Mouse (Mus musculus): ENCODE data around the gene Aasdh. TPM values are rescaled to one million over a fixed set of nuclear protein-coding genes. Genes with fewer than 3 reads are reported as not detected.

Gene Aasdh
- total and polyA plus RNA-seq, 3 experiments = 20.7 to 26.5 TPM; not detected in 1

GRCm38 (mm10) chr5:76832529-76833210 lies 72.6 kb downstream of the Aasdh start:
- Histone ChIP-seq H3K9ac (ENCODE audit: control insufficient read depth, low read depth, low read length, poor library complexity, severe bottlenecking) (no peak overlapping the region), H3K27me3 (ENCODE audit: control insufficient read depth in 1 of 2, insufficient read depth in 2 of 2, low read length in 2 of 2) (no peaks in the 10 kb centered on the region), H3K27ac (ENCODE audit: control insufficient read depth, low read depth, low read length) (no peak overlapping the region), H3K4me1 (ENCODE audit: control insufficient read depth in 1 of 2, insufficient read depth in 2 of 2, low read length in 2 of 2) (0 out of 4 replicates have a peak, but pooled peaks cover 0 to 4% of the 10 kb centered on the region in 2 experiments), H3K9me3 (replicated peaks; ENCODE audit: insufficient read depth, low read length) (no peaks in the 10 kb centered on the region), H3K4me3 (ENCODE audit: control insufficient read depth in 1 of 2, insufficient read depth in 1 of 2, low read depth in 2 of 2, low read length in 2 of 2) (no peak overlapping the region), H3K79me2 (ENCODE audit: control insufficient read depth, insufficient read depth, low read length, poor library complexity) (no peaks in the 10 kb centered on the region), H3K36me3 (ENCODE audit: control insufficient read depth in 1 of 2, insufficient read depth in 2 of 2, low read length in 2 of 2) (no peaks in the 10 kb centered on the region; a peak in 1 of 4 replicates)
- no peak for DNase-seq (ENCODE audit: low read depth, low spot score)
- TF ChIP-seq POLR2AphosphoS2 (IDR thresholded peaks at IDR 0.05; ENCODE audit: low read length) = no peak

DNA sequence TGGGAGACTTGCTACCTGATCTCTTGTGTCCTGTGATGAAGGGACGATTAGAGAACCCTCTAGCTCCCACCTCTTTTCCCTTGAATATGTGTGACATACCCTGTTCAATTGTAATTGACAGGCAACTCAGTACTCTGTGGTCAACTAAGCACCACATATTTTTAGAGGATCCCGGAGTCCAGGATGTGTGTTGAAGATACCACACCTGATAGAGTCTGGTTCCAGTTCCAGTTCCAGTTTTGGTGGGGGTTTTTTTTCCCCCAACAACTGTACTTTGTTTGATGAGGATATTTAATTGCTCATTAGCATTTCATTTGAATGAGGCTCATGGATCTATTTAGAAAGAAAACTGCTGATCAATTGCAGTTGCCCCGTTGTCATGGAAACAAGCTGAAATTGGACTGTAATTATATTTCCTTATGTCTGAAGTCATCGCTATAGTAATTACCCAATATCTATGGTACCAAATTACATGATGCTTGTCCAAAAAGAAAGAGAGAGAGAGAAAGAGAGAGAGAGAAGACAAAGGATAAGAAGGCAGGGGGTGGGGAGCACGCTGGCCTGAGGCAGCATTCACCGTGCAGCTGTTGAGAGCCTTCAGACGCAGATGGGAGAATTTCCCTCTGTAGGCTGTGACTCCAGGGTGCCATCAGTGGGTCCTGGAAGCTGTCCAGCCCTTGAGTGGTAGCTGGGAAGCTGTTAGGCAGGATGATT lies 76.6 kb downstream of the Aasdh start:
- no peaks in the 10 kb centered on the region for H3K4me1 ChIP-seq (ENCODE audit: control insufficient read depth in 1 of 2, insufficient read depth in 2 of 2, low read length in 2 of 2)
- no peak overlapping the region for H3K27ac ChIP-seq (ENCODE audit: control insufficient read depth, low read depth, low read length)
- no peaks in the 10 kb centered on the region for H3K36me3 ChIP-seq (ENCODE audit: control insufficient read depth in 1 of 2, insufficient read depth in 2 of 2, low read length in 2 of 2)
- H3K9me3 ChIP-seq (replicated peaks; ENCODE audit: insufficient read depth, low read length) = no peaks in the 10 kb centered on the region
- no peak for DNase-seq (ENCODE audit: low read depth, low spot score)
- no peaks in the 10 kb centered on the region for H3K27me3 ChIP-seq (ENCODE audit: control insufficient read depth in 1 of 2, insufficient read depth in 2 of 2, low read length in 2 of 2)
- H3K9ac ChIP-seq (ENCODE audit: control insufficient read depth, low read depth, low read length, poor library complexity, severe bottlenecking) = no peak overlapping the region
- no peaks in the 10 kb centered on the region for H3K79me2 ChIP-seq (ENCODE audit: control insufficient read depth, insufficient read depth, low read length, poor library complexity)
- H3K4me3 ChIP-seq (ENCODE audit: control insufficient read depth in 1 of 2, insufficient read depth in 1 of 2, low read depth in 2 of 2, low read length in 2 of 2) = no peak overlapping the region
- TF ChIP-seq RAD21 (IDR thresholded peaks at IDR 0.05; ENCODE audit: low read depth, low read length) = no peak
- TF ChIP-seq POLR2AphosphoS5 (IDR thresholded peaks at IDR 0.05; ENCODE audit: borderline replicate concordance, low read depth, low read length) = no peak
- TF ChIP-seq TCF12 (IDR thresholded peaks at IDR 0.05; ENCODE audit: low read depth, low read length) = no peak
- TF ChIP-seq SMC3 (IDR thresholded peaks at IDR 0.05; ENCODE audit: low read depth, low read length) = no peak
- no peak for TF ChIP-seq GATA1 (IDR thresholded peaks at IDR 0.05; ENCODE audit: low read depth, low read length)

Other genes with a start within 250 kb of the Aasdh start
- 2.1 and 3.2 TPM in 2 replicates for gene C530008M17Rik, start 249.0 kb downstream of the Aasdh start, total RNA-seq (2012; rRNA removed)
- gene C530008M17Rik, start 249.0 kb downstream of the Aasdh start, polyA plus RNA-seq (2012; ENCODE audit: insufficient read depth in 1 of 2, insufficient read length in 2 of 2, low read depth in 1 of 2, low replicate concordance in 2 of 2, missing spikeins in 1 of 2) = 10 to 100 TPM in 1 of 2 experiments, not detected in 1; 10.6 TPM
- gene Paics, start 45.8 kb upstream of the Aasdh start, total RNA-seq (2012; rRNA removed) = 434 TPM in 2 replicates
- gene Paics, start 45.8 kb upstream of the Aasdh start, polyA plus RNA-seq (2012; ENCODE audit: insufficient read depth in 1 of 2, insufficient read length in 2 of 2, low read depth in 1 of 2, low replicate concordance in 2 of 2, missing spikeins in 1 of 2) = 100 to 1,000 TPM; 222 to 266 TPM
- 153 and 180 TPM in 2 replicates for gene Ppat, start 46.1 kb upstream of the Aasdh start, total RNA-seq (2012; rRNA removed)
- 100 to 1,000 TPM; 103 to 110 TPM for gene Ppat, start 46.1 kb upstream of the Aasdh start, polyA plus RNA-seq (2012; ENCODE audit: insufficient read depth in 1 of 2, insufficient read length in 2 of 2, low read depth in 1 of 2, low replicate concordance in 2 of 2, missing spikeins in 1 of 2)
- 76.7 and 87.1 TPM in 2 replicates for gene Srp72, start 69.2 kb upstream of the Aasdh start, total RNA-seq (2012; rRNA removed)
- 100 to 1,000 TPM; 140 to 231 TPM for gene Srp72, start 69.2 kb upstream of the Aasdh start, polyA plus RNA-seq (2012; ENCODE audit: insufficient read depth in 1 of 2, insufficient read length in 2 of 2, low read depth in 1 of 2, low replicate concordance in 2 of 2, missing spikeins in 1 of 2)
- gene Arl9, start 98.5 kb upstream of the Aasdh start, total RNA-seq (2012; rRNA removed) = 0.85 and 1.7 TPM in 2 replicates
- 1 to 10 TPM in 1 of 2 experiments, not detected in 1; 1.6 TPM for gene Arl9, start 98.5 kb upstream of the Aasdh start, polyA plus RNA-seq (2012; ENCODE audit: insufficient read depth in 1 of 2, insufficient read length in 2 of 2, low read depth in 1 of 2, low replicate concordance in 2 of 2, missing spikeins in 1 of 2)
- gene Thegl, start 110.5 kb upstream of the Aasdh start, total RNA-seq (2012; rRNA removed) = not detected in 2 replicates
- not detected for gene Thegl, start 110.5 kb upstream of the Aasdh start, polyA plus RNA-seq (2012; ENCODE audit: insufficient read depth in 1 of 2, insufficient read length in 2 of 2, low read depth in 1 of 2, low replicate concordance in 2 of 2, missing spikeins in 1 of 2)
- 42.3 and 43.4 TPM in 2 replicates for gene Hopx, start 209.6 kb upstream of the Aasdh start, total RNA-seq (2012; rRNA removed)
- gene Hopx, start 209.6 kb upstream of the Aasdh start, polyA plus RNA-seq (2012; ENCODE audit: insufficient read depth in 1 of 2, insufficient read length in 2 of 2, low read depth in 1 of 2, low replicate concordance in 2 of 2, missing spikeins in 1 of 2) = 10 to 100 TPM in 1 of 2 experiments, not detected in 1; 26.8 TPM

All from MEL (cell line).